Mouse (Mus musculus) mouse trophoblast stem cell (cell line): ENCODE measurements around the gene Pou5f1.

ENCODE experiments used
- in situ Hi-C, 2 experiments: fragments of 300-500 bp; cut with MseI, MboI; formaldehyde crosslinking; loops; 2 replicates in 1 of 2; 3 replicates in 1 of 2; pipeline ENCODE4 v1.15.1; 2025

Gene Pou5f1

GRCm38 (mm10) chr17:35512916-35513626 lies 7.3 kb downstream of the Pou5f1 start:
- in situ Hi-C loops = no loop called here

GRCm38 (mm10) chr17:35513886-35514285 lies 8.1 kb downstream of the Pou5f1 start:
- in situ Hi-C loops = no loop called here

- in situ Hi-C loops = no loop called here
Measured at GRCm38 (mm10) chr17:35514756-35515155, 8.9 kb downstream of the Pou5f1 start.

- in situ Hi-C loops = no loop called here
Measured at GRCm38 (mm10) chr17:35515911-35516640, 10.3 kb downstream of the Pou5f1 start.

- in situ Hi-C loops = no loop called here
Measured at GRCm38 (mm10) chr17:35516652-35517500, 11.1 kb downstream of the Pou5f1 start, which contains the start of the genes Tcf19 and Cchcr1. TSS of gene Tcf19 (minus strand) at chr17:35516824. TSS of gene Cchcr1 (plus strand) at chr17:35517100.

- in situ Hi-C loops = no loop called here
Measured at GRCm38 (mm10) chr17:35517526-35517925, 11.7 kb downstream of the Pou5f1 start.

- in situ Hi-C loops = no loop called here
Measured at GRCm38 (mm10) chr17:35524354-35524753, 18.5 kb downstream of the Pou5f1 start.

- in situ Hi-C loops = no loop called here
Measured at GRCm38 (mm10) chr17:35526644-35527043, 20.8 kb downstream of the Pou5f1 start.

- in situ Hi-C loops = no loop called here
Measured at GRCm38 (mm10) chr17:35532360-35532759, 26.5 kb downstream of the Pou5f1 start.

- in situ Hi-C loops = no loop called here
Measured at GRCm38 (mm10) chr17:35532901-35533300, 27.1 kb downstream of the Pou5f1 start, which contains the start of gene Psors1c2. TSS of gene Psors1c2 (plus strand) at chr17:35533201.

- in situ Hi-C loops = no loop called here
Measured at GRCm38 (mm10) chr17:35534343-35534742, 28.5 kb downstream of the Pou5f1 start.

- in situ Hi-C loops = no loop called here
Measured at GRCm38 (mm10) chr17:35537421-35537820, 31.6 kb downstream of the Pou5f1 start.

- in situ Hi-C loops = no loop called here
Measured at GRCm38 (mm10) chr17:35538476-35538875, 32.7 kb downstream of the Pou5f1 start.

- in situ Hi-C loops = no loop called here
Measured at GRCm38 (mm10) chr17:35539540-35539939, 33.7 kb downstream of the Pou5f1 start.

- in situ Hi-C loops = no loop called here
Measured at GRCm38 (mm10) chr17:35542761-35543411, 37.1 kb downstream of the Pou5f1 start.

- in situ Hi-C loops = no loop called here
Measured at GRCm38 (mm10) chr17:35543412-35543861, 37.6 kb downstream of the Pou5f1 start.

GRCm38 (mm10) chr17:35544001-35544400 lies 38.2 kb downstream of the Pou5f1 start:
- in situ Hi-C loops = no loop called here

GRCm38 (mm10) chr17:35544680-35545079 lies 38.9 kb downstream of the Pou5f1 start:
- in situ Hi-C loops = no loop called here

GRCm38 (mm10) chr17:35547465-35547864 lies 41.6 kb downstream of the Pou5f1 start:
- in situ Hi-C loops = no loop called here

GRCm38 (mm10) chr17:35548636-35549035 lies 42.8 kb downstream of the Pou5f1 start:
- in situ Hi-C loops = no loop called here

- in situ Hi-C loops = no loop called here
Measured at GRCm38 (mm10) chr17:35549437-35550142, 43.8 kb downstream of the Pou5f1 start.
